Mouse (Mus musculus): ENCODE results near the gene C1ql2. TPM values are rescaled to one million over a fixed set of nuclear protein-coding genes. Genes with fewer than 3 reads are reported as not detected.

C1ql2 gene
- total RNA-seq, 2 experiments from 2014 or later = 0.14 TPM; not detected in 1

- DNase-seq (ENCODE audit: low spot score in 2 of 2) = no peak
Observed at GRCm38 (mm10) chr1:120374832-120375231, 34.5 kb downstream of the C1ql2 start.

GRCm38 (mm10) chr1:120385029-120385571, 44.7 kb downstream of the C1ql2 start:
- no peak for DNase-seq (ENCODE audit: low spot score in 2 of 2)

- DNase-seq (ENCODE audit: low spot score in 2 of 2) = no peak
Observed at GRCm38 (mm10) chr1:120389734-120390133, 49.4 kb downstream of the C1ql2 start.

- DNase-seq (ENCODE audit: low spot score in 2 of 2) = peak; percentile 38 to 53
Observed at GRCm38 (mm10) chr1:120390336-120390735, 50.0 kb downstream of the C1ql2 start.

Other genes with a start within 250 kb of the C1ql2 start
- 100 to 1,000 TPM; 429 to 512 TPM for gene Dbi, start 219.5 kb upstream of the C1ql2 start, total RNA-seq (2021)
- gene 3110009E18Rik, start 219.4 kb upstream of the C1ql2 start, total RNA-seq (2021) = 10 to 100 TPM; 12.5 to 14.2 TPM
- 10 to 100 TPM; 31.0 to 35.7 TPM for gene Steap3, start 67.9 kb upstream of the C1ql2 start, total RNA-seq (2021)
- 1 to 10 TPM; 3.2 to 4.4 TPM for gene Marco, start 164.4 kb downstream of the C1ql2 start, total RNA-seq (2021)